Mouse (Mus musculus) E14TG2a.4 (cell line): ENCODE data around the gene Galk2.

ENCODE experiments used
- CTCF ChIP-seq: conservative IDR thresholded peaks from 2 replicates; pipeline ENCODE4 v1.5.1; 2014; ENCODE audit warnings: low read length
- NANOG ChIP-seq: IDR thresholded peaks from 2 replicates; pipeline ENCODE4 v1.6.1; 2014; ENCODE audit warnings: borderline replicate concordance, low read length, mixed read lengths

GRCm38 (mm10) chr2:125870159-125870558 is 11.2 kb downstream of the Galk2 start:
- TF ChIP-seq CTCF (no peak), NANOG (no peak)
